Mouse (Mus musculus) kidney, adult 2 months (tissue): ENCODE measurements around the gene Cct5.

ENCODE experiments used
- CTCF ChIP-seq: fragments of 200-500 bp; conservative IDR thresholded peaks from 2 replicates; pipeline ENCODE4 v1.5.1; 2011; ENCODE audit warnings: low read depth, mild to moderate bottlenecking, control low read depth, low read length, moderate library complexity, mixed read lengths; ENCODE audit not compliant: insufficient read depth, insufficient read length
- POLR2A ChIP-seq: fragments of 200-500 bp; IDR thresholded peaks from one replicate; pipeline ENCODE4 v1.6.1; 2011; ENCODE audit warnings: low read depth, low read length, control low read depth

GRCm38 (mm10) chr15:31543246-31543645, 58.4 kb downstream of the Cct5 start:
- TF ChIP-seq POLR2A (no peak), CTCF (no peak)
